Mouse (Mus musculus) midbrain, embryonic 11.5 days (tissue): ENCODE measurements at regions not wholly inside any gene's neighbourhood (a gene's known extent, or its start where the extent isn't known, plus 50 kb on each side); places are given as distances from the start of the nearest gene placed in this dataset.

ENCODE experiments used
- ATAC-seq: fragments of 200-750 bp; cut with Nextera tagmentation; 2 replicates; pipeline ENCODE4 v1.8.0; 2017; ENCODE audit warnings: moderate TSS enrichment, moderate library complexity; ENCODE audit not compliant: low FRiP score
- DNase-seq: peaks from one replicate; pipeline ENCODE4 v3.0.0; 2015; ENCODE audit warnings: low spot score; ENCODE audit errors: missing footprints
- H3K27ac ChIP-seq: fragments of 300-500 bp; sonication (generic); 2 replicates; pipeline ENCODE4 v1.5.1; 2014; ENCODE audit warnings: low read depth, low read length
- H3K27me3 ChIP-seq: fragments of 300-500 bp; sonication (generic); 2 replicates; pipeline ENCODE4 v1.6.1; 2014; ENCODE audit warnings: mild to moderate bottlenecking, low read length, moderate library complexity, mixed read lengths; ENCODE audit not compliant: control insufficient read depth, insufficient read depth
- H3K36me3 ChIP-seq: fragments of 300-500 bp; sonication (generic); 2 replicates; pipeline ENCODE4 v1.6.1; 2014; ENCODE audit warnings: mild to moderate bottlenecking, low read length, moderate library complexity, mixed read lengths; ENCODE audit not compliant: control insufficient read depth, insufficient read depth
- H3K4me1 ChIP-seq: fragments of 300-500 bp; sonication (generic); 2 replicates; pipeline ENCODE4 v1.6.1; 2014; ENCODE audit warnings: low read length; ENCODE audit not compliant: control insufficient read depth, insufficient read depth
- H3K4me2 ChIP-seq: fragments of 300-500 bp; sonication (generic); 2 replicates; pipeline ENCODE4 v1.6.1; 2014; ENCODE audit warnings: mild to moderate bottlenecking, moderate library complexity
- H3K4me3 ChIP-seq: fragments of 300-500 bp; sonication (generic); 2 replicates; pipeline ENCODE4 v1.5.1; 2014; ENCODE audit warnings: low read depth, low read length
- H3K9ac ChIP-seq: fragments of 300-500 bp; sonication (generic); 2 replicates; pipeline ENCODE4 v1.6.1; 2014; ENCODE audit warnings: low read length
- H3K9me3 ChIP-seq: fragments of 300-500 bp; sonication (generic); 2 replicates; pipeline ENCODE4 v1.6.1; 2016; ENCODE audit warnings: low read length; ENCODE audit not compliant: control insufficient read depth
- WGBS: fragments of 180-500 bp; shearing (Covaris S2); extraction: QIAGEN DNeasy Blood & Tissue Kit; methylation state at CpG from one replicate; pipeline ENCODE4 v1.1.7; 2014; 5-methylcytosine and 5-hydroxymethylcytosine counted together

GRCm38 (mm10) chr13:63627184-63627893, 53.9 kb upstream of the Ptch1 start:
- H3K27ac ChIP-seq, result no peak overlapping the region; the same call in 1 of the 2 replicates
- DNase-seq (peak; percentile 95), ATAC-seq (peak; percentile 92)
- 17% methylated on average over 20 of the region's 20 CpGs for WGBS
- H3K27me3 ChIP-seq, result peaks cover 21% of the 10 kb centered on the region
- H3K36me3 ChIP-seq, result no peaks in the 10 kb centered on the region
- peaks cover 7% of the 10 kb centered on the region; the same call in 1 of the 2 replicates for H3K4me1 ChIP-seq
- no peaks in the 10 kb centered on the region for H3K9me3 ChIP-seq
- H3K4me3 ChIP-seq, result no peak overlapping the region
- no peak overlapping the region for H3K9ac ChIP-seq
- H3K4me2 ChIP-seq, result peak overlapping the region; percentile 32

GRCm38 (mm10) chr13:63627894-63628287, 54.5 kb upstream of the Ptch1 start:
- no peaks in the 10 kb centered on the region for H3K9me3 ChIP-seq
- peak overlapping the region; percentile 32 for H3K4me2 ChIP-seq
- no peaks in the 10 kb centered on the region for H3K36me3 ChIP-seq
- peaks cover 19% of the 10 kb centered on the region for H3K27me3 ChIP-seq
- H3K4me3 ChIP-seq, result no peak overlapping the region
- no peak for DNase-seq
- H3K27ac ChIP-seq, result no peak overlapping the region; the same call in 1 of the 2 replicates
- 81% methylated on average over 4 of the region's 4 CpGs for WGBS
- H3K4me1 ChIP-seq, result peaks cover 7% of the 10 kb centered on the region; the same call in 1 of the 2 replicates
- peak; percentile 47; the same call in 1 of the 2 replicates for ATAC-seq
- no peak overlapping the region for H3K9ac ChIP-seq

GRCm38 (mm10) chr13:63631771-63632347, 58.5 kb upstream of the Ptch1 start:
- ATAC-seq (no peak), DNase-seq (peak; percentile 78)
- Histone ChIP-seq H3K4me3 (no peak overlapping the region), H3K36me3 (no peaks in the 10 kb centered on the region), H3K9me3 (no peaks in the 10 kb centered on the region), H3K27me3 (peaks cover 4% of the 10 kb centered on the region; the same call in 1 of the 2 replicates), H3K4me1 (peaks cover 7% of the 10 kb centered on the region; the same call in 1 of the 2 replicates), H3K27ac (no peak overlapping the region), H3K4me2 (no peak overlapping the region), H3K9ac (no peak overlapping the region)
- 45% methylated on average over 5 of the region's 5 CpGs for WGBS

- no peaks in the 10 kb centered on the region for H3K36me3 ChIP-seq
- no peak overlapping the region for H3K27ac ChIP-seq
- H3K9me3 ChIP-seq, result no peaks in the 10 kb centered on the region
- H3K27me3 ChIP-seq, result peaks cover 4% of the 10 kb centered on the region; the same call in 1 of the 2 replicates
- ATAC-seq (no peak), DNase-seq (no peak)
- H3K9ac ChIP-seq, result no peak overlapping the region
- no peak overlapping the region for H3K4me2 ChIP-seq
- H3K4me1 ChIP-seq, result no peaks in the 10 kb centered on the region
- 88% methylated on average over 2 of the region's 2 CpGs for WGBS
- H3K4me3 ChIP-seq, result no peak overlapping the region
Observed at GRCm38 (mm10) chr13:63634294-63634693, 60.9 kb upstream of the Ptch1 start.

DNA sequence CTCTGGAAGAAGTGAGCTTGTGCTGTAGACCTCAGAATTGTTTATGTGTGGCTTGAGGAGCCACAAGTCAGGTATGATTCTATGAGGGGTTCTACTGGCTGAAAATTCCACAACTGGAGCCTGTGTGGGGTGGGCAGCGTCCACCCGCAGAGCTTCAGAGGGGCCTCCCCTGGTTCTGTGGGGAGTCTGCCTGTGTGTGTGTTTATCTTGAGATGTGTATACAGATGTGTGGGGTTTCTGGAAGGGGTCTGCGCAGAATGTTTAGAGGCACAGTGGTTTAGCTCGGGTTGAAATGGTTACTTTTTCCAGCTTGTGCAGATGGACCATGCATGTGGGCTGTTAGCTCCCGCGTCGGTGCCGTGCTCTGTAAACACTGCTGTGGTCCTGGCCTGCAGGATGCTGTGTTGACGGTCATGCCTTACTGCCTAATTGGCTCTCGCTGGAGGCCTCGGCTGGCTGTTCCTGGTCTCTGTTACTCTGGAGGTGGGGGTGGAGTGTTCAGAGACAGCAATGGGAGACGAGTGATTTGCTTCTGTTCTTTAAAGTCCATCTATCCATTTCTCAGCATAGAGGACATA, 68.3 kb upstream of the Ptch1 start:
- no peaks in the 10 kb centered on the region for H3K9me3 ChIP-seq
- peaks cover 2% of the 10 kb centered on the region; the same call in 1 of the 2 replicates for H3K4me1 ChIP-seq
- no peaks in the 10 kb centered on the region for H3K36me3 ChIP-seq
- H3K27ac ChIP-seq, result no peak overlapping the region
- H3K9ac ChIP-seq, result no peak overlapping the region
- no peak overlapping the region for H3K4me2 ChIP-seq
- no peak overlapping the region for H3K4me3 ChIP-seq
- no peaks in the 10 kb centered on the region for H3K27me3 ChIP-seq
- WGBS, result 57% methylated on average over 12 of the region's 12 CpGs
- ATAC-seq (no peak), DNase-seq (no peak)

DNA sequence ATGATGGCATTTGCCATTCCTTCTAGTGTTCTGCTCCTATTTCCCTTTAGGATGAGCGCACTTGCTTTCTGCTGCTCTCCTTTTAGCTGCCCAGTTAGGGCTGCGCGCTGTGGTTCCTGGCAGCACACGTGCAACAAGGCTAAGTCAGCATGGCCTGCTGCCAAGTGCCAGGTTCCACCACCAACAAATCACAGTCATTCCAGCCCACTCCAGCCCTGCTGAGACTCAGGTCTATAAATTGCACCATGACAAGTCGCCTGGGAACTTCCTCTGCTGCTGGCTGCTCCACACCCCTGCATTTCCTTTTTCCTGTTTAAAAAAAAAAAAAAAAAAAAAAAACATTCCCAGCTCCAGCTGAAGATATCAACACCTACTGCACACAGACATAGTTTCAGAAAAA, 69.2 kb upstream of the Ptch1 start:
- Histone ChIP-seq H3K4me2 (no peak overlapping the region), H3K9me3 (no peaks in the 10 kb centered on the region), H3K27me3 (no peaks in the 10 kb centered on the region), H3K9ac (no peak overlapping the region), H3K4me1 (peaks cover 2% of the 10 kb centered on the region; the same call in 1 of the 2 replicates), H3K36me3 (no peaks in the 10 kb centered on the region), H3K27ac (no peak overlapping the region), H3K4me3 (no peak overlapping the region)
- WGBS, result 84% methylated on average over 5 of the region's 5 CpGs
- DNase-seq (no peak), ATAC-seq (no peak)

- H3K27ac ChIP-seq, result no peak overlapping the region
- WGBS, result 70% methylated on average over 2 of the region's 2 CpGs
Observed at GRCm38 (mm10) chr13:63643394-63643793, 70.0 kb upstream of the Ptch1 start.

DNA sequence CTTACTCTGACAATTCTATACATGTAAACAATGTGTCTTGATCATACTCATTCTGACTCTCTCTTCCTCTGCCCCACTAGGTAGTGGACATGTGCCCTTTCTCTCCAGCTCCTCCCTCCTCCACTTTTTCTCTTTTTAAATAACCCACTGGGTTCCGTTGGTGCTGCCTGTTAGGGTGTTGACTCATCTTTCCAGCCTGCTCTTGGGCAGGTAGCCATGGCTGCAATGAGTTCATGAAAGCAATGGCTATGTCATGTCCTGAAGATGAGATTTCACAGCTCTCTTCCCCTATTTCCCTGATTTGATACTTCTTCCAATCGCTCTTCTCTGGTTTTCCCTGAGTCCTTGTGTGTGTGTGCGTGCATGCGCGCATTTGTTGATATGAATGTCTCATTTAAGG, 70.9 kb upstream of the Ptch1 start:
- no peak overlapping the region for H3K4me2 ChIP-seq
- H3K4me1 ChIP-seq, result peaks cover 2% of the 10 kb centered on the region; the same call in 1 of the 2 replicates
- H3K9me3 ChIP-seq, result no peaks in the 10 kb centered on the region
- WGBS, result 85% methylated on average over 5 of the region's 5 CpGs
- ATAC-seq, result no peak
- H3K4me3 ChIP-seq, result no peak overlapping the region
- H3K27me3 ChIP-seq, result no peaks in the 10 kb centered on the region
- no peak overlapping the region for H3K27ac ChIP-seq
- H3K36me3 ChIP-seq, result no peaks in the 10 kb centered on the region
- no peak for DNase-seq
- no peak overlapping the region for H3K9ac ChIP-seq

More at GRCm38 (mm10) chr13:63643394-63643793, 70.0 kb upstream of the Ptch1 start:
- H3K9ac ChIP-seq, result no peak overlapping the region
- H3K4me2 ChIP-seq, result no peak overlapping the region
- no peaks in the 10 kb centered on the region for H3K27me3 ChIP-seq
- no peak overlapping the region for H3K4me3 ChIP-seq
- no peak for DNase-seq
- H3K4me1 ChIP-seq, result peaks cover 2% of the 10 kb centered on the region; the same call in 1 of the 2 replicates
- no peak for ATAC-seq
- no peaks in the 10 kb centered on the region for H3K9me3 ChIP-seq
- no peaks in the 10 kb centered on the region for H3K36me3 ChIP-seq

- Histone ChIP-seq H3K9ac (no peak overlapping the region), H3K4me1 (no peaks in the 10 kb centered on the region), H3K9me3 (no peaks in the 10 kb centered on the region), H3K27me3 (no peaks in the 10 kb centered on the region), H3K27ac (no peak overlapping the region), H3K36me3 (no peaks in the 10 kb centered on the region), H3K4me2 (no peak overlapping the region), H3K4me3 (no peak overlapping the region)
- ATAC-seq (no peak), DNase-seq (no peak)
- 74% methylated on average over 3 of the region's 3 CpGs for WGBS
Observed at GRCm38 (mm10) chr13:63649058-63649647, 75.8 kb upstream of the Ptch1 start.
